Mouse (Mus musculus): ENCODE data around the gene Shmt2. TPM values are rescaled to one million over a fixed set of nuclear protein-coding genes. Genes with fewer than 3 reads are reported as not detected.
A peak's percentile ranks its signal among the peaks of the same experiment; 100 is the strongest.

Gene Shmt2
- polyA plus RNA-seq, 1 experiment from 2014 or later, result 116 TPM

DNA sequence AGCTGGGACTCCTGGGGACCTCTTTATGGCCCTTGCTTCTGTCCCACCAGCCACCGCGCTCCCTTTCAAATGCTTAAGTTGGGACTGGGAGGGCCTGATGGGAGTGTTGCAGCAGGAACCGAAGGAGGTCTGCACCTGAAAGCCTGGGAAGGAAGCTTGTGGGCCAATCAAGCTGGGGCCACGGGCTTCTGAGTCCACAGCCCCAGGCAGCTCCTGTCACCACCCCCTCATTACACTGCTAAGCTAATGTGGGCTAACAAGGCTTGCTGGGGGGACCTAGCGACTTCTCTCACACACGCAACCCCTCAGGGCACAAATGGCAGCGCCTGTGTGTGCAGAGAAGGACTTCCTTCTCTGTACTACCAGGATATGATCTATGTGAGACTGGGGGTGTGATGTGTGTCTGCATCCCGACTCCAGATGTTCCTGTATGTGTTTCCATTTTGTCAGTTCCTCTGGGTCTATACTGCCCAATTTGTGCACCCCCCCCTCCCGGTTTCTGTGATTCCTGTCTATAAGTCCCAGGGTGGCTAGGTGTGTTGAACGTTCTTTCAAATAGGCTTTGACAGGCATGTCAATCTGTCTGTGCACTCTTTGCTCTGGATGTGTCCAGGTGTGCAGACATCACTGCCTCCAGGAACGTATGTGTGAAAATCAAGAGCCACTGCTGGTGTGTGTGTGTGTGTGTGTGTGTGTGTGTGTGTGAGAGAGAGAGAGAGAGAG, 11.2 kb downstream of the Shmt2 start:
- peak overlapping the region; percentile 51 for H3K4me3 ChIP-seq (replicated peaks)
- no peaks in the 10 kb centered on the region; the same call in 1 of the 2 replicates for H3K36me3 ChIP-seq
- WGBS, result 10% methylated on average over 11 of the region's 11 CpGs
- ATAC-seq (ENCODE audit: insufficient number of reproducible peaks, low FRiP score, low TSS enrichment, low read depth), result no peak
- H3K27me3 ChIP-seq, result peaks cover 81% of the 10 kb centered on the region
- H3K4me1 ChIP-seq, result peaks cover 83% of the 10 kb centered on the region
- no peak overlapping the region for H3K9ac ChIP-seq
- H3K27ac ChIP-seq (replicated peaks), result no peak overlapping the region
- H3K9me3 ChIP-seq (replicated peaks), result no peaks in the 10 kb centered on the region
- peak overlapping the region; percentile 96 for H3K4me2 ChIP-seq (replicated peaks)

GRCm38 (mm10) chr10:127509837-127510701, 12.2 kb downstream of the Shmt2 start:
- Histone ChIP-seq H3K9ac (no peak overlapping the region), H3K36me3 (peaks cover 6% of the 10 kb centered on the region), H3K27me3 (peaks cover 75% of the 10 kb centered on the region), H3K27ac (replicated peaks) (no peak overlapping the region), H3K4me2 (replicated peaks) (peak overlapping the region; percentile 87), H3K4me3 (replicated peaks) (peak overlapping the region; percentile 42; the same call in 1 of the 2 replicates), H3K9me3 (replicated peaks) (no peaks in the 10 kb centered on the region), H3K4me1 (peaks cover 73% of the 10 kb centered on the region)
- WGBS, result 11% methylated on average over 17 of the region's 17 CpGs
- no peak for ATAC-seq (ENCODE audit: insufficient number of reproducible peaks, low FRiP score, low TSS enrichment, low read depth)

GRCm38 (mm10) chr10:127509051-127509836, 13.0 kb downstream of the Shmt2 start:
- H3K4me2 ChIP-seq (replicated peaks), result peak overlapping the region; percentile 87
- ATAC-seq (ENCODE audit: insufficient number of reproducible peaks, low FRiP score, low TSS enrichment, low read depth), result peak; percentile 59
- peaks cover 65% of the 10 kb centered on the region for H3K4me1 ChIP-seq
- no peak overlapping the region for H3K9ac ChIP-seq
- peaks cover 6% of the 10 kb centered on the region for H3K36me3 ChIP-seq
- H3K4me3 ChIP-seq (replicated peaks), result peak overlapping the region; percentile 42
- under 1% methylated on average over 35 of the region's 35 CpGs for WGBS
- H3K9me3 ChIP-seq (replicated peaks), result no peaks in the 10 kb centered on the region
- H3K27me3 ChIP-seq, result peaks cover 67% of the 10 kb centered on the region
- no peak overlapping the region for H3K27ac ChIP-seq (replicated peaks)

DNA sequence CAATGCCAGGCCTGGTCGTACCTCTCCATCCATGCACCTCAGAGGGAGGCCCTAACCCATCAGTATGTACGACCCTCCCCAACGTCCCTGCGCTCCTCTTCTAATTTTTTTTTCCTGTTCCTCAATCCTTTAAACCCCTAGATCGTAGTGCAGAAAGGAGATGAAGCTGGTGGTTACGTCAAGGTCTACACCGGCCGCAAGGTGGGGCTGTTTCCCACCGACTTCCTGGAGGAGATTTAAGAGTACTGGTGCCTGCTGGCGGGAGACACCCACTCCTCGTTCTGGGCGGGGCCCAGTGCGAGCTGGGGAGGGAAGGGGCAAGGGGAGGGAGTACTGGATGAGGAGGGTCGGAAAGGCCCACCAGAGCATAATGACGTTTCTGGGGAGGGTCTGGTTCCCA, 14.0 kb downstream of the Shmt2 start:
- Histone ChIP-seq H3K27ac (replicated peaks) (no peak overlapping the region), H3K4me1 (peaks cover 55% of the 10 kb centered on the region), H3K36me3 (peaks cover 9% of the 10 kb centered on the region), H3K9ac (no peak overlapping the region), H3K4me3 (replicated peaks) (peak overlapping the region; percentile 42; the same call in 1 of the 2 replicates), H3K4me2 (replicated peaks) (peak overlapping the region; percentile 87), H3K9me3 (replicated peaks) (no peaks in the 10 kb centered on the region), H3K27me3 (peaks cover 57% of the 10 kb centered on the region)
- WGBS, result 6% methylated on average over 15 of the region's 15 CpGs
- ATAC-seq (ENCODE audit: insufficient number of reproducible peaks, low FRiP score, low TSS enrichment, low read depth), result no peak

- no peak within 1 kb of the TSS for H3K4me3 ChIP-seq (replicated peaks)
- H3K4me2 ChIP-seq (replicated peaks), result no peak within 1 kb of the TSS
- peak; percentile 75 for ATAC-seq (ENCODE audit: insufficient number of reproducible peaks, low FRiP score, low TSS enrichment, low read depth)
- peaks cover 4% of the 10 kb centered on the region; the same call in 1 of the 2 replicates for H3K27me3 ChIP-seq
- H3K27ac ChIP-seq (replicated peaks), result no peak within 1 kb of the TSS
- H3K9me3 ChIP-seq (replicated peaks), result no peaks in the 10 kb centered on the region
- H3K36me3 ChIP-seq, result peaks cover 53% of the 10 kb centered on the region
- WGBS, result 59% methylated on average over 13 of the region's 13 CpGs
- H3K4me1 ChIP-seq, result no peaks in the 10 kb centered on the region
- no peak within 1 kb of the TSS for H3K9ac ChIP-seq
These were observed 21.1 kb downstream of the Shmt2 start, which contains the start of gene Stac3 for GRCm38 (mm10) chr10:127500894-127501893. Gene Stac3 (plus strand): TSS chr10:127501686.

GRCm38 (mm10) chr10:127500042-127500441, 22.2 kb downstream of the Shmt2 start:
- H3K36me3 ChIP-seq, result peaks cover 56% of the 10 kb centered on the region
- no peak for ATAC-seq (ENCODE audit: insufficient number of reproducible peaks, low FRiP score, low TSS enrichment, low read depth)

DNA sequence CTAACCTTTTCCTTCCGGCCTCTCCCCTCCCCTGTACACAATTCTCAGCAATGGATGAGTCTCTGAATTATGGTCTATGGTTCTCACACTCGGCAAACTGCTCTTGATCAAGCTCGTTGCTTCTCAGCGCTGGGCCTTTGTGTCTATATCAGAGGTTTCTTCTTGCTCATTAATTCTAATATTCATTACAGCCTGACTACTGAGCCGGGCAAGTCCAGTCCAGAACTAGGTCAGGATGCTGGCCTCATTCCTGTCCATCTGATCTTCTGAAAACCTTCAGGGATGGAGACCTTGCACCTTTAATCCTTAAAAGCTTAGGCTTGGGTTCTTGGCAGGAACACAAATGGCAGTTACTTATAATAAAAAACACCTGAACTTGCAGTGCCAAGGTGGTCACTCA, 22.7 kb downstream of the Shmt2 start:
- ATAC-seq (ENCODE audit: insufficient number of reproducible peaks, low FRiP score, low TSS enrichment, low read depth), result no peak
- Histone ChIP-seq H3K27me3 (no peaks in the 10 kb centered on the region), H3K27ac (replicated peaks) (no peak overlapping the region), H3K36me3 (peaks cover 61% of the 10 kb centered on the region), H3K4me1 (no peaks in the 10 kb centered on the region), H3K4me3 (replicated peaks) (no peak overlapping the region), H3K9me3 (replicated peaks) (no peaks in the 10 kb centered on the region), H3K4me2 (replicated peaks) (no peak overlapping the region), H3K9ac (no peak overlapping the region)
- WGBS, result 82% methylated on average over 5 of the region's 5 CpGs

More at GRCm38 (mm10) chr10:127500042-127500441, 22.2 kb downstream of the Shmt2 start:
- H3K27me3 ChIP-seq, result no peaks in the 10 kb centered on the region
- H3K27ac ChIP-seq (replicated peaks), result no peak overlapping the region
- H3K9ac ChIP-seq, result no peak overlapping the region
- no peaks in the 10 kb centered on the region for H3K4me1 ChIP-seq
- H3K4me2 ChIP-seq (replicated peaks), result no peak overlapping the region
- H3K4me3 ChIP-seq (replicated peaks), result no peak overlapping the region
- no peaks in the 10 kb centered on the region for H3K9me3 ChIP-seq (replicated peaks)
- 73% methylated on average over 4 of the region's 4 CpGs for WGBS

DNA sequence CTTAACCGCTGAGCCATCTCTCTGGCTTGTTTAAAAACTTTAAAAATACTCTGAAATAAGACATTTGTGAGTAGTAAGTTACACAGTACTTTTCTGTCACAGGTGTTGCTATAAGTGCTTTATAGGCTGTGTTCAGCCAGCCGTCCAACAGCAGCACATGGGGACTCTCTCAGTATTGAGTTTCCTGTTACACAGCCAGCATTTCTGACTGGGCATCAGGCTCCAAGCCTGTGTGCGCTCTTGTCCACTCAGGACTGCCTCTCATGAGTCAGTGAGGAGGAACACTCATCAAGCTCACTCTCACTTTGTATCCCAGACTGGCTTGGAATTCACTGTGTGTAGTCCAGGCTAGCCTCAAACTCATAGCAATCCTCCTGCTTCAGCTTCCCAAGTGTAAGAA, 26.1 kb downstream of the Shmt2 start:
- 93% methylated on average over 3 of the region's 3 CpGs for WGBS
- Histone ChIP-seq H3K36me3 (peaks cover 88% of the 10 kb centered on the region), H3K9me3 (replicated peaks) (no peaks in the 10 kb centered on the region), H3K9ac (no peak overlapping the region), H3K27me3 (no peaks in the 10 kb centered on the region), H3K4me2 (replicated peaks) (no peak overlapping the region), H3K4me3 (replicated peaks) (no peak overlapping the region), H3K27ac (replicated peaks) (no peak overlapping the region), H3K4me1 (no peaks in the 10 kb centered on the region)
- ATAC-seq (ENCODE audit: insufficient number of reproducible peaks, low FRiP score, low TSS enrichment, low read depth), result no peak

GRCm38 (mm10) chr10:127492118-127492517, 30.1 kb downstream of the Shmt2 start:
- no peaks in the 10 kb centered on the region for H3K9me3 ChIP-seq (replicated peaks)
- no peak for ATAC-seq (ENCODE audit: insufficient number of reproducible peaks, low FRiP score, low TSS enrichment, low read depth)
- H3K36me3 ChIP-seq, result peaks cover 86% of the 10 kb centered on the region
- H3K4me3 ChIP-seq (replicated peaks), result no peak overlapping the region
- no peak overlapping the region for H3K27ac ChIP-seq (replicated peaks)
- H3K9ac ChIP-seq, result no peak overlapping the region
- no peaks in the 10 kb centered on the region for H3K4me1 ChIP-seq
- WGBS, result 66% methylated on average over 3 of the region's 3 CpGs
- no peak overlapping the region for H3K4me2 ChIP-seq (replicated peaks)
- no peaks in the 10 kb centered on the region for H3K27me3 ChIP-seq

DNA sequence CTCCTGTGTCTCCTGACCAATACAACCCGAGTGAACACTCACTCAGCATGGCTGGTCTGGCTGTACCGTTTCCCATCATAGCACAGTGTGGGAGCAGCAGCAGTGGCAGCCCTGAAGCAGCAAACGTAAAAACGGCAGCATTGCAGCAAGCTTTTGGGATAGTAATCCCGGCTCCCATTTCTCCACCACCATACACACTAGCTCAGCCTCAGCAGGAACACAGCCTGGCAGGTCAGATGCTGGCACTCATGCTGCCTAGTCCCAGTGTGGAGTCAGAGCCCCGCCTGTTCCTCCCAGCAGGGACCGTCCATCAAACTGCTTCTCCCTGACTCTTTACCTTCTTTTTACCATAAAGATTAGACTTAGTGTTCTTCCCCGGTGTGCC, 31.1 kb downstream of the Shmt2 start:
- Histone ChIP-seq H3K9ac (no peak overlapping the region), H3K27ac (replicated peaks) (no peak overlapping the region), H3K4me2 (replicated peaks) (no peak overlapping the region), H3K9me3 (replicated peaks) (no peaks in the 10 kb centered on the region), H3K4me1 (no peaks in the 10 kb centered on the region), H3K36me3 (peaks cover 81% of the 10 kb centered on the region), H3K4me3 (replicated peaks) (no peak overlapping the region), H3K27me3 (no peaks in the 10 kb centered on the region)
- 78% methylated on average over 8 of the region's 8 CpGs for WGBS
- ATAC-seq (ENCODE audit: insufficient number of reproducible peaks, low FRiP score, low TSS enrichment, low read depth), result no peak
